Mouse (Mus musculus) embryo, embryonic 10.5 days (tissue): Measurements from ENCODE around the gene Igf1r.

ENCODE experiments used
- DNase-seq: peaks from one replicate; pipeline ENCODE4 v3.0.0-alpha.2; 2015; ENCODE audit warnings: low spot score

The Igf1r gene

GRCm38 (mm10) chr7:68053002-68053624 is 100.5 kb downstream of the Igf1r start:
- no peak for DNase-seq

- no peak for DNase-seq
Observed at GRCm38 (mm10) chr7:68054498-68054897, 101.9 kb downstream of the Igf1r start.

GRCm38 (mm10) chr7:68054956-68055355 is 102.3 kb downstream of the Igf1r start:
- DNase-seq = no peak

- no peak for DNase-seq
Observed at GRCm38 (mm10) chr7:68057010-68057409, 104.4 kb downstream of the Igf1r start.

GRCm38 (mm10) chr7:68059690-68060089 is 107.1 kb downstream of the Igf1r start:
- no peak for DNase-seq

GRCm38 (mm10) chr7:68061434-68061833 is 108.8 kb downstream of the Igf1r start:
- no peak for DNase-seq

GRCm38 (mm10) chr7:68062170-68062848 is 109.7 kb downstream of the Igf1r start:
- no peak for DNase-seq

GRCm38 (mm10) chr7:68062849-68063208 is 110.2 kb downstream of the Igf1r start:
- DNase-seq = no peak

- no peak for DNase-seq
Observed at GRCm38 (mm10) chr7:68063711-68064110, 111.1 kb downstream of the Igf1r start.

- DNase-seq = no peak
Observed at GRCm38 (mm10) chr7:68064120-68064519, 111.5 kb downstream of the Igf1r start.

- DNase-seq = peak; percentile 22
Observed at GRCm38 (mm10) chr7:68064647-68065362, 112.2 kb downstream of the Igf1r start.

GRCm38 (mm10) chr7:68065904-68066303 is 113.3 kb downstream of the Igf1r start:
- DNase-seq = no peak

- no peak for DNase-seq
Observed at GRCm38 (mm10) chr7:68067321-68067720, 114.7 kb downstream of the Igf1r start.

- no peak for DNase-seq
Observed at GRCm38 (mm10) chr7:68069324-68069723, 116.7 kb downstream of the Igf1r start.

GRCm38 (mm10) chr7:68070030-68070429 is 117.4 kb downstream of the Igf1r start:
- no peak for DNase-seq

- DNase-seq = no peak
Observed at GRCm38 (mm10) chr7:68070626-68071025, 118.0 kb downstream of the Igf1r start.

GRCm38 (mm10) chr7:68071050-68071449 is 118.4 kb downstream of the Igf1r start:
- DNase-seq = no peak

GRCm38 (mm10) chr7:68071749-68072148 is 119.1 kb downstream of the Igf1r start:
- DNase-seq = no peak

- no peak for DNase-seq
Observed at GRCm38 (mm10) chr7:68072524-68073459, 120.2 kb downstream of the Igf1r start.

- peak; percentile 72 for DNase-seq
Observed at GRCm38 (mm10) chr7:68073460-68073806, 120.8 kb downstream of the Igf1r start.

GRCm38 (mm10) chr7:68074748-68075147 is 122.1 kb downstream of the Igf1r start:
- no peak for DNase-seq

- DNase-seq = no peak
Observed at GRCm38 (mm10) chr7:68075401-68075800, 122.8 kb downstream of the Igf1r start.
